Mouse (Mus musculus) T-helper 1 cell (primary cell): ENCODE measurements around the gene Fntb.

Experiments
- in situ Hi-C: fragments of 300-600 bp; cut with MboI, MseI; formaldehyde crosslinking; loops from one replicate; pipeline ENCODE4 v1.15.1; 2025; ENCODE audit warnings: high pct_unique_total_duplicates

The Fntb gene

GRCm38 (mm10) chr12:76795350-76795749, 30.0 kb downstream of the Fntb start, which contains the start of gene Gpx2:
Gpx2 (minus strand) TSS chr12:76795554.
- in situ Hi-C loops: no loop called here

- in situ Hi-C loops: no loop called here
Measured at GRCm38 (mm10) chr12:76796938-76797539, 31.6 kb downstream of the Fntb start.

GRCm38 (mm10) chr12:76798008-76798720, 32.8 kb downstream of the Fntb start:
- in situ Hi-C loops: no loop called here

GRCm38 (mm10) chr12:76803028-76803427, 37.6 kb downstream of the Fntb start:
- in situ Hi-C loops: no loop called here

- in situ Hi-C loops: no loop called here
Measured at GRCm38 (mm10) chr12:76803700-76804252, 38.4 kb downstream of the Fntb start.

- in situ Hi-C loops: no loop called here
Measured at GRCm38 (mm10) chr12:76805056-76805811, 39.8 kb downstream of the Fntb start.

GRCm38 (mm10) chr12:76807796-76808195, 42.4 kb downstream of the Fntb start:
- in situ Hi-C loops: no loop called here

- in situ Hi-C loops: no loop called here
Measured at GRCm38 (mm10) chr12:76810491-76810890, 45.1 kb downstream of the Fntb start.

GRCm38 (mm10) chr12:76811006-76811405, 45.6 kb downstream of the Fntb start:
- in situ Hi-C loops: no loop called here

GRCm38 (mm10) chr12:76813543-76813942, 48.2 kb downstream of the Fntb start:
- in situ Hi-C loops: no loop called here

GRCm38 (mm10) chr12:76814120-76814519, 48.7 kb downstream of the Fntb start:
- in situ Hi-C loops: no loop called here

GRCm38 (mm10) chr12:76816720-76817119, 51.3 kb downstream of the Fntb start:
- in situ Hi-C loops: no loop called here

- in situ Hi-C loops: no loop called here
Measured at GRCm38 (mm10) chr12:76817176-76817575, 51.8 kb downstream of the Fntb start.

- in situ Hi-C loops: no loop called here
Measured at GRCm38 (mm10) chr12:76818120-76818519, 52.7 kb downstream of the Fntb start.

- in situ Hi-C loops: no loop called here
Measured at GRCm38 (mm10) chr12:76818908-76819307, 53.5 kb downstream of the Fntb start.

GRCm38 (mm10) chr12:76819816-76820215, 54.4 kb downstream of the Fntb start:
- in situ Hi-C loops: no loop called here

GRCm38 (mm10) chr12:76820615-76821014, 55.2 kb downstream of the Fntb start:
- in situ Hi-C loops: no loop called here

- in situ Hi-C loops: no loop called here
Measured at GRCm38 (mm10) chr12:76822002-76822650, 56.7 kb downstream of the Fntb start.

GRCm38 (mm10) chr12:76822651-76823041, 57.3 kb downstream of the Fntb start, which contains the start of gene Rab15:
Rab15 (minus strand) TSS chr12:76822908.
- in situ Hi-C loops: no loop called here

GRCm38 (mm10) chr12:76825283-76825682, 59.9 kb downstream of the Fntb start:
- in situ Hi-C loops: no loop called here

GRCm38 (mm10) chr12:76832704-76833103, 67.3 kb downstream of the Fntb start:
- in situ Hi-C loops: no loop called here
